Mouse (Mus musculus) megakaryocyte, adult 5-6 weeks (primary cell): ENCODE data around the gene Akap13. TPM values are rescaled to one million over a fixed set of nuclear protein-coding genes. Genes with fewer than 3 reads are reported as not detected.

Experiments
- ATAC-seq: 2 replicates; pipeline ENCODE4 v1.8.0; 2016; ENCODE audit warnings: mild to moderate bottlenecking, inconsistent platforms; ENCODE audit not compliant: poor library complexity, severe bottlenecking
- total RNA-seq, 2 experiments: library from RNA; stranded (forward) in 1 of 2; stranded (reverse) in 1 of 2; fragments of 153-499, 151-499 nt in 1 of 2; fragments of 221-1000, 200-1000 nt in 1 of 2; gene quantifications; 2 replicates each; pipeline versions ENCODE4 v1.2.3 to v1.2.4; 2015 to 2017

The Akap13 gene
- total RNA-seq (2015) (114 TPM in 2 replicates), total RNA-seq (2017) (266 and 324 TPM in 2 replicates)

GRCm38 (mm10) chr7:75455223-75456151 is at the start of gene Akap13:
TSS of gene Akap13 (plus strand) at chr7:75455534.
- peak; percentile 97 for ATAC-seq

DNA sequence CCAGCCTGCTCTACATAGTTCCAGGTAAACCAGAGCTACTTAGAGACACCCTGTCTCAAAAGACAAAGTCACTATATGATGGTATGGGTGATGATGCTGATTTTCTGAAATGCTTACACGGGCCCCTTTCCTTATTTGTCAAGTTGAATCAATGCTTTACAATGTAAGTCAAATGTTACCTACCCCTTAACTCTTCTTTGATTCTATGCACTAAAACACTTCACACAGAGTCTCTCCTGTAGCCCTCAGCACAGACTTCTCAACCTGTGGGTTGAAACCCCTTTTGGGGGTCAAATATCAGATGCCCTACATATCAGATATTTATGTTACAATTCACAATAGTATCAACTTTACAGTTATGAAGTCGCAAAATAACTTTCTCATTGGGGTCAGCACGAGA is 44.7 kb upstream of the Akap13 start:
- no peak for ATAC-seq

DNA sequence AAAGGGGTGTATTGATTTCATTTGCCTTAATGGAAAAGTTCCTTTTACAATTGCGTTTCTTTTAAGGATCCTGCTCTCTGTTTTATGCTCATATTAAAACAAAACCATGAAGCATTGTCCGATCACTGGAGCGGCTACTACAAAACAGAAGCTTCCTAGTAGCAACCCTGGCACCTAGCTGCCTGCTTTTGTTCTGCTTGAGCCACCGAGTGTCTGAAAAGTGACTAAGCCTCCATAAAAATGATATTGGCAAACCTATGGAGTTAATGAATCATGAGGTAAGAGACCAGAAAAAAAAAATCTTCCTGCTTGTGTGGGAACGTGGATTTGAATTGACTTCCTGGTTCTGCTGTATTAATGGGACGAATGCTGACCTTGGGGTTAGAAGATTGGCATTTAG is 44.1 kb upstream of the Akap13 start:
- ATAC-seq = no peak

GRCm38 (mm10) chr7:75412011-75412510 is 43.3 kb upstream of the Akap13 start:
- ATAC-seq = no peak

- no peak for ATAC-seq
Observed at GRCm38 (mm10) chr7:75412568-75412967, 42.8 kb upstream of the Akap13 start.

GRCm38 (mm10) chr7:75413903-75414302 is 41.4 kb upstream of the Akap13 start:
- ATAC-seq = peak; percentile 67

DNA sequence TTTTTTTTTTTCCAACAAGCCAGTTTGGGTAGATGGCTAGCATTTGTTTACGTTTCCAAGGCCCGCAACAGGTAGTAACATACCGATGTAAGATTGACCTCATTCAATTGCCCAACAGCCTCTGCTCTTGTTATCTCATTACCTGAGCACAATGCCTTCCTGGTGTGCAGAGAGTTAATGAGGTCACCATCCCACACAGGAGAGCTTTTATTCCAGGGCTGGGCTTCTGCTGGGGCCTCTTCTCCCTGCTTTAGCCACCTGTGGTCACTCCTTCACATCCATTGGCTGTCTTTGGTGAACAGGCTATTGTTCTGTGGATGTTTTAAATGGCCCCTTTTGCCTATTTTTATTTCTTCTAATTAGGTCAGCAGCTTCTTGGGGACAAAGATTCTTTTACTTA is 41.0 kb upstream of the Akap13 start:
- no peak for ATAC-seq

DNA sequence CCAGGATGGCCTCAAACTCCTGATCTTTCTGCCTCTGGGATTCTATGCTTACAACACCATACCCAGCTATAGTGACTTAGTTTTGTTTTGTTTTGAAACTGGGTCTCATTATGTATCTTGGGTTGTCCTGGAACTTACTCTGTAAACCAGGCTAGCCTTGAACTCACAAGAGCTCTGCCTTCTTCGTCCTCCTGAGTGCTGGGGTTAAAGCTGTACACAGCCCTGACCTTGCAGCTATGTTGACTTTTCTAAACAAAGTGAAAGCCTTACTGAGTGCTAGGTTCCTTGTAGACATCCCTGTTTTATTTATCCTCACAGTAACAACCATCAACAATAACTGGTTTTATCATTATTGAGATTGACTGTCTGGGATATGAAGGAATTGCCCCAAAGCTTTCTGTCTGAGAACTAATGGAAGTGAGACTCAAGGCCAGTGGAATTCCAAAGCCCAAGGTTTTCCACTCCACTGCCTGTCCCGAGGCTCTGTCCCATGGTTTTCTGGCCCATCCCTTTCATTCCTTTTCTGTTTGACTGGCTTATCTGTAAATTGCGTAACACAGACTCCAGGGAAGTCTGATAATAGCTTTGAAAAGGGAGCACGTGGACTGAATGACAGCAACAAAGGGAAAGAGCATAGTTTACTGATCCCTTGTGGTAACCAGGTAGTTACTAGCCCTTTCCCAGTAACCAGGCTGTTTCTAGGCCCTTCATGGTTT is 40.0 kb upstream of the Akap13 start:
- ATAC-seq = no peak

- ATAC-seq = peak; percentile 58
Observed at GRCm38 (mm10) chr7:75415882-75416585, 39.3 kb upstream of the Akap13 start.

DNA sequence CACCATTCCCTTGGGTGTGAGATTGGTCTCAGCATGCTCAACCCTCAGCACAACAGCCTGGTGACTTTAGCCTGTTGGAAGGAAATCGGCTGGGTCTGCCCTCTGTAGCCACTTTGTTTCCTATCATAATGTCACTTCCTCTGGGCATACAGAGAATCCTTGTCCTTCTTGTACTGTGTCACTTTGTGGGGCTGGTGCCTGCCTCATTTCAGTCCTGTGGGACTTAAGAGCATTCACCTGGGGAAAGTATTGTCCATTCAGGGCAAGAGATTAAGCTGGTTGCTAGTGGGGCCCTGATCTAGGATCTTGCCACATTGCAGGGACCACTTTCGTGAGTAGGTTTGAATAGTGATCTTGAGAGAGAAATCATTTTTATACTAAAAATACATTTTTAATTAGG is 34.4 kb upstream of the Akap13 start:
- no peak for ATAC-seq

DNA sequence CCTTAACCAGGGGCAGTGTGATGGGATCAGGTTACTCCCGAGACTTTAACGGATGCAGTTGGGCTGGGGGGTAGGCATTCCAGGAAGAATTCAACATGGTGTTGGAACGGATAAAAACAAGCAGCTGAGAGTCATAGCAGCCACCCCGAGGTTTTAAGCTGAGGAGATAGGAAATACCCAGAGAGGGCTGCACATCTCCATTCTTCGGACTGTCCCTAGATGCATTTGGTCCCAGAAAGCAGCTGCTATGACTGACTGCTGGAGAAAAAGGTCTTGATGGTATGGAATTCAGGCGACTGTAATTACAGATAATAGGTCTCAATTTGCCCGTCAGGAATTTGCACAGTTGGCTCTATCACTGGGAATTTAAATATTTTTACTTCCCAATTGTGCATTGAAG is 31.2 kb upstream of the Akap13 start:
- ATAC-seq = no peak

- ATAC-seq = no peak
Observed at GRCm38 (mm10) chr7:75427322-75427721, 28.0 kb upstream of the Akap13 start.

- no peak for ATAC-seq
Observed at GRCm38 (mm10) chr7:75428913-75429312, 26.4 kb upstream of the Akap13 start.

- ATAC-seq = no peak
Observed at GRCm38 (mm10) chr7:75430550-75430949, 24.8 kb upstream of the Akap13 start.

GRCm38 (mm10) chr7:75431043-75431442 is 24.3 kb upstream of the Akap13 start:
- ATAC-seq = no peak

- no peak for ATAC-seq
Observed at GRCm38 (mm10) chr7:75432046-75432445, 23.3 kb upstream of the Akap13 start.

DNA sequence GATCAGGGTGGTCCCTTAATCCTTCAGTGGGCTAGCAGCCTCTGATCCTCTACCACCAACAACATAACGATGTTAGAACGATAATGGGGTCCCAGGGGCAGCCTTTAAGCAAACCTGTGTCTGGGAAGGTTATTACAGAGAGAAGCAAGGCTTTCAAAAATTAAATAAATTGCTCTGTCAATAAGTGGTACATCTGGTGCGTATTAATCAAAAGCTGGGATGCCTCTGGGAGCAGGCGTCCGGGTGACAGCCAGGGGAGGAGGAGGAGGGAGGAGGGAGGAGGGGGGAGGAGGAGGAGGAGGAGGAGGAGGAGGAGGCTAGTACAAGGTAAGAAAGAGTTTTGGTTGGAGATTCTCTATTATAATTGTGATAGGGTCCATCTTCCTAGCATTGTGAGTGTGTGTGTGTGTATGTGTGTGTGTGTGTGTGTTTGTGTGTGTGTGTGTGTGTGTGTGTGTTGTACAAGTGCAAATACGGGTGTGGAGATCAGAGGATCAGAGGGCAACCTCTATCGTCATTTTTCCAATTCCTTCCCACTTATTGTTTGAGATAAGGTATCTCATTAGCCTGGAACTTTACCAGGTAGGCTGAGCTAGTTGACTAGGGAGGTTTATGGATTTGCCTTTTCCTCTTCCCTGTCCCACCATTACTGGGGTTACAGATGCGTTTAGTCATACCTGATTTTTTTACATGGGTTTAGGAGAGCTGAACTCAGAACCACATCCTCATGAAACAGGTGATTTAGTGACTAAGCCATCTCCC is 18.7 kb upstream of the Akap13 start:
- ATAC-seq = no peak

GRCm38 (mm10) chr7:75439570-75439969 is 15.8 kb upstream of the Akap13 start:
- ATAC-seq = no peak

DNA sequence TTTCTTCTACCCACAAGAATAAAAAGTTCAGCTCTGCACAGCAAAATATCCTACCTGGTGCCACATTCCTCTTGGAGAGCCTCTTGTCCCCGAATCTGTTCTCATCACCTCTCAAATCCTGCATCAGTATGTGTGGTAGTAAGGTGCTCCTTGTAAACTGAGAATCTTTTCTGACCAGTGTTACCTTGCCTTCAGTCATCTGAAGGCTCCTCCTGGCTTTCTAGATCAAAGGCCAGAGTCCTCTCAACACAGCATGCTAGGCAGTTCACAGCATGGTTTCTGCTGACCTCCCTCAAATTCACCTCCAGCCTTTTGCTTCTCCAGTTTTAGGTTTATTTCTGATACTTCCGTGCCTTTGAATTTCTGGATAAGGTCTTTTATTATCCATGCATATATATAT is 15.1 kb upstream of the Akap13 start:
- ATAC-seq = no peak

DNA sequence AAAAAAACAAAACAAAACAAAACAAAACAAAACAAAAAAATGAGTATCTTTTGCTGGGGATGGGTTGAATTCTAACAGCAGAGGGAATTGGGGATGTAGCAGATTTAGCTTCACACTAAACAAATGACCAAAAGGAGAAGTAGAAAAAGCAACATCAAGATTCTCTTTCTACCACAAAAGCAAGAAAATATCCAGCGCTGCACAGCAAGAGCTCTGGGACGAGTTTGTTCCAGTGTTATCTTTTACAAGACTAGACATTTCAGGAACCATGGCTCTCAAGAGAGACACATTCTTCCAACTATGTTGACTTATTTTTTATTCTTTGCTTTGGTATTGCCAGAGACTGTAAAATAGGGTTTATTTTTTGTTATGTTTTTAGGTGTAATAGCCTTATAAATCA is 13.4 kb upstream of the Akap13 start:
- ATAC-seq = no peak
